Mouse (Mus musculus) hindbrain, embryonic 10.5 days (tissue): Measurements from ENCODE around the gene Gm20219. TPM values are rescaled to one million over a fixed set of nuclear protein-coding genes. Genes with fewer than 3 reads are reported as not detected.
"Not testable (repeated sequence)": the region's sequence is repeated elsewhere in the genome, so short reads cannot be mapped to it uniquely, and the experiment has no call there.

Experiments
- DNase-seq: peaks from one replicate; pipeline ENCODE4 v3.0.0-alpha.2; 2017; ENCODE audit warnings: low spot score
- H3K27ac ChIP-seq: fragments of 300-500 bp; sonication (generic); 2 replicates; pipeline ENCODE4 v1.5.1; 2016; ENCODE audit warnings: mild to moderate bottlenecking, moderate library complexity
- H3K27me3 ChIP-seq: fragments of 300-500 bp; sonication (generic); 2 replicates; pipeline ENCODE4 v1.6.1; 2016; ENCODE audit warnings: mild to moderate bottlenecking; ENCODE audit not compliant: poor library complexity, insufficient read depth, severe bottlenecking
- H3K36me3 ChIP-seq: fragments of 300-500 bp; sonication (generic); 2 replicates; pipeline ENCODE4 v1.6.1; 2016; ENCODE audit warnings: mild to moderate bottlenecking, moderate library complexity
- H3K4me1 ChIP-seq: fragments of 300-500 bp; sonication (generic); replicated peaks from 2 replicates; pipeline ENCODE4 v1.6.1; 2016; ENCODE audit warnings: mild to moderate bottlenecking
- H3K4me3 ChIP-seq: fragments of 300-500 bp; sonication (generic); 2 replicates; pipeline ENCODE4 v1.5.1; 2016; ENCODE audit warnings: mild to moderate bottlenecking, moderate library complexity
- H3K9me3 ChIP-seq: fragments of 300-500 bp; sonication (generic); 2 replicates; pipeline ENCODE4 v1.6.1; 2016; ENCODE audit warnings: mild to moderate bottlenecking, moderate library complexity
- WGBS: fragments of 180-500 bp; shearing (Covaris S2); methylation state at CpG from one replicate; pipeline ENCODE4 v1.1.7; 2016; 5-methylcytosine and 5-hydroxymethylcytosine counted together
- polyA plus RNA-seq: library from polyadenylated mRNA; unstranded; fragments of >200 nt; fragmentation: Nextera tagmentation; extraction: Ambion mirVana; gene quantifications from 2 replicates; pipeline ENCODE4 v1.2.1, GENCODE M21; 2016

Gm20219 gene
- polyA plus RNA-seq, 1 experiment from 2014 or later = 0.92 TPM

GRCm38 (mm10) chr17:56507161-56508068 is 46.8 kb downstream of the Gm20219 start:
- under 1% methylated on average over 42 of the region's 42 CpGs for WGBS
- H3K4me3 ChIP-seq = peak overlapping the region; percentile 78
- peak overlapping the region; percentile 96 for H3K27ac ChIP-seq
- H3K9me3 ChIP-seq = peaks cover 16% of the 10 kb centered on the region
- peak; percentile 95 for DNase-seq
- H3K36me3 ChIP-seq = no peaks in the 10 kb centered on the region
- H3K27me3 ChIP-seq = peaks cover 53% of the 10 kb centered on the region
- peaks cover 66% of the 10 kb centered on the region for H3K4me1 ChIP-seq

DNA sequence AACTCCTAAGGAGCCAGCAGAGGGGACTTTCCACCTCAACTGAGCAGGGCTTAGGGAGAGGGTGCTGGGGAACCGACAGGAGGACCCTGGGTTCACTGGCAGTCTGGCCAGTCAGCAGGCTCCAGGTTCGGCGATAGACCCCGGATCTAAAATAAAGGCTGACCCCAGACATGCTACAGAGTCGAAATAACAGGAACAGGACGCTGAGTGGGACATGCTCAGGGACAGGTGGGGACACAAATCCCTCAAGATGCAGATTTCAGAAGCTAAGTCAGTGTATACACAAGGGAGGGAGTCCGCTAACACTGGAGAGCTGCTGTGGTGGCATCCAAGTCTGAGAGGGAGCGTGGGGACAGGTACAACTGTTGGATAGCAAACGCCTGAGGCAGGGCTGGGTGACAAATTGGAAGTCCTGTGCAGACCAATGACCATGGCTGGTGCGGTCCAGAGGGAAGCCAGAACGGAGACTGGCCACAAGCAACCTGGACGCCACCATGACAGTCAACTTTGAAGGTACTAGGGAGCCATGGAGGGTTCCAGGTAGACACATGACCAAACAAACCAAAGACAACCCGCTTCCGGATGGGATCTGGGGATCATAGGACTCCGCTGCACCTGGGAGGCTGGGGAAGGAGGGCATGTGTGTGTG is 47.6 kb downstream of the Gm20219 start:
- WGBS = 57% methylated on average over 15 of the region's 15 CpGs
- H3K4me1 ChIP-seq = peaks cover 64% of the 10 kb centered on the region

GRCm38 (mm10) chr17:56505401-56505800 is 48.8 kb downstream of the Gm20219 start:
- no peak overlapping the region for H3K27ac ChIP-seq
- DNase-seq = no peak

More for the DNA sequence above, 47.6 kb downstream of the Gm20219 start:
- peaks cover 14% of the 10 kb centered on the region for H3K9me3 ChIP-seq
- H3K36me3 ChIP-seq = no peaks in the 10 kb centered on the region
- H3K4me3 ChIP-seq = peak overlapping the region; percentile 78
- peaks cover 44% of the 10 kb centered on the region for H3K27me3 ChIP-seq
- no peak for DNase-seq
- peak overlapping the region; percentile 96 for H3K27ac ChIP-seq

GRCm38 (mm10) chr17:56502526-56502925 is 51.7 kb downstream of the Gm20219 start:
- Histone ChIP-seq H3K4me1 (peaks cover 25% of the 10 kb centered on the region), H3K36me3 (no peaks in the 10 kb centered on the region), H3K27ac (0 out of 2 replicates have a peak overlapping the region, but pooled peaks have one; percentile 36), H3K9me3 (peaks cover 20% of the 10 kb centered on the region), H3K4me3 (no peak overlapping the region), H3K27me3 (peaks cover 9% of the 10 kb centered on the region; the same call in 1 of the 2 replicates)
- DNase-seq = no peak
- WGBS = 34% methylated on average over 9 of the region's 9 CpGs

More at GRCm38 (mm10) chr17:56505401-56505800, 48.8 kb downstream of the Gm20219 start:
- H3K9me3 ChIP-seq = peaks cover 14% of the 10 kb centered on the region
- 83% methylated on average over 10 of the region's 10 CpGs for WGBS
- H3K4me1 ChIP-seq = peaks cover 53% of the 10 kb centered on the region
- no peaks in the 10 kb centered on the region for H3K36me3 ChIP-seq
- H3K4me3 ChIP-seq = no peak overlapping the region
- H3K27me3 ChIP-seq = peaks cover 33% of the 10 kb centered on the region

GRCm38 (mm10) chr17:56501635-56502400 is 52.4 kb downstream of the Gm20219 start:
- H3K27me3 ChIP-seq, DNase-seq, H3K36me3 ChIP-seq, H3K4me3 ChIP-seq: not testable (repeated sequence)
- H3K9me3 ChIP-seq = peaks cover 25% of the 10 kb centered on the region
- H3K4me1 ChIP-seq = peaks cover 18% of the 10 kb centered on the region
- peak overlapping the region; percentile 36; the same call in 1 of the 2 replicates for H3K27ac ChIP-seq
- 66% methylated on average over 2 of the region's 2 CpGs for WGBS

Other genes with a start within 250 kb of the Gm20219 start
- 51.5 and 65.8 TPM in 2 replicates for gene Kdm4b, start 228.3 kb downstream of the Gm20219 start, polyA plus RNA-seq
- gene Ptprs, start 77.9 kb downstream of the Gm20219 start, polyA plus RNA-seq = 109 and 172 TPM in 2 replicates
- gene Znrf4, start 42.0 kb downstream of the Gm20219 start, polyA plus RNA-seq = not detected in 2 replicates
- gene Safb2, start 30.2 kb upstream of the Gm20219 start, polyA plus RNA-seq = 83.6 and 98.7 TPM in 2 replicates
- gene Safb, start 30.4 kb upstream of the Gm20219 start, polyA plus RNA-seq = 119 and 146 TPM in 2 replicates
- 197 and 220 TPM in 2 replicates for gene 2410015M20Rik, start 55.4 kb upstream of the Gm20219 start, polyA plus RNA-seq
- 1,369 and 1,471 TPM in 2 replicates for gene Rpl36, start 59.0 kb upstream of the Gm20219 start, polyA plus RNA-seq
- 52.9 and 54.6 TPM in 2 replicates for gene Lonp1, start 72.5 kb upstream of the Gm20219 start, polyA plus RNA-seq
- 0.66 and 0.95 TPM in 2 replicates for gene Catsperd, start 73.8 kb upstream of the Gm20219 start, polyA plus RNA-seq
- 130 and 139 TPM in 2 replicates for gene Ranbp3, start 118.9 kb upstream of the Gm20219 start, polyA plus RNA-seq
- 398 and 446 TPM in 2 replicates for gene Ndufa11, start 163.4 kb upstream of the Gm20219 start, polyA plus RNA-seq
- gene Vmac, start 163.6 kb upstream of the Gm20219 start, polyA plus RNA-seq = 12.7 and 18.6 TPM in 2 replicates
- gene Nrtn, start 203.1 kb upstream of the Gm20219 start, polyA plus RNA-seq = 4.4 and 5.1 TPM in 2 replicates
- gene Dus3l, start 210.4 kb upstream of the Gm20219 start, polyA plus RNA-seq = 44.1 and 47.6 TPM in 2 replicates
- gene Prr22, start 215.9 kb upstream of the Gm20219 start, polyA plus RNA-seq = 1.3 TPM in 2 replicates